Mouse (Mus musculus) heart, postnatal 0 days (tissue): Measurements from ENCODE around the gene Maml3. TPM values are rescaled to one million over a fixed set of nuclear protein-coding genes. Genes with fewer than 3 reads are reported as not detected.

Experiments
- ATAC-seq: fragments of 200-750 bp; cut with Nextera tagmentation; 2 replicates; pipeline ENCODE4 v1.8.0; 2017; ENCODE audit warnings: low read depth, moderate number of reproducible peaks, moderate library complexity; ENCODE audit not compliant: insufficient read depth
- DNase-seq: peaks from one replicate; pipeline ENCODE4 v3.0.0-alpha.2; 2016; ENCODE audit warnings: low spot score
- H3K27ac ChIP-seq: fragments of 300-500 bp; sonication (generic); 2 replicates; pipeline ENCODE4 v1.5.1; 2014; ENCODE audit warnings: low read depth, mild to moderate bottlenecking
- H3K27me3 ChIP-seq: fragments of 300-500 bp; sonication (generic); 2 replicates; pipeline ENCODE4 v1.6.1; 2014; ENCODE audit warnings: low read length, mixed read lengths; ENCODE audit not compliant: control insufficient read depth, insufficient read depth
- H3K36me3 ChIP-seq: fragments of 300-500 bp; sonication (generic); replicated peaks from 2 replicates; pipeline ENCODE4 v1.6.1; 2014; ENCODE audit warnings: low read length, mixed read lengths; ENCODE audit not compliant: control insufficient read depth, insufficient read depth
- H3K4me1 ChIP-seq: fragments of 300-500 bp; sonication (generic); 2 replicates; pipeline ENCODE4 v1.6.1; 2014; ENCODE audit warnings: antibody characterized with exemption; ENCODE audit not compliant: control insufficient read depth, insufficient read depth
- H3K4me2 ChIP-seq: fragments of 300-500 bp; sonication (generic); 2 replicates; pipeline ENCODE4 v1.6.1; 2014; ENCODE audit warnings: low read depth, mild to moderate bottlenecking, low read length, moderate library complexity
- H3K4me3 ChIP-seq: fragments of 300-500 bp; sonication (generic); 2 replicates; pipeline ENCODE4 v1.5.1; 2014; ENCODE audit warnings: low read depth, low read length
- H3K9ac ChIP-seq: fragments of 300-500 bp; sonication (generic); replicated peaks from 2 replicates; pipeline ENCODE4 v1.6.1; 2014; ENCODE audit warnings: low read depth, low read length, mixed read lengths
- H3K9me3 ChIP-seq: fragments of 300-500 bp; sonication (generic); replicated peaks from 2 replicates; pipeline ENCODE4 v1.6.1; 2016; ENCODE audit warnings: low read length; ENCODE audit not compliant: control insufficient read depth
- CTCF ChIP-seq: IDR thresholded peaks from 2 replicates; pipeline ENCODE4 v1.5.1; 2016; ENCODE audit warnings: antibody characterized with exemption, control low read depth, low read depth
- EP300 ChIP-seq: IDR thresholded peaks from 2 replicates; pipeline ENCODE4 v1.6.1; 2016; ENCODE audit warnings: antibody characterized with exemption, low read depth
- WGBS: fragments of 180-500 bp; shearing (Covaris S2); extraction: QIAGEN DNeasy Blood & Tissue Kit; methylation state at CpG from one replicate; pipeline ENCODE4 v1.1.7; 2014; 5-methylcytosine and 5-hydroxymethylcytosine counted together
- polyA plus RNA-seq: library from polyadenylated mRNA; unstranded; fragments of >200 nt; fragmentation: Nextera tagmentation; extraction: Ambion mirVana; gene quantifications from 2 replicates; pipeline ENCODE4 v1.2.1, GENCODE M21; 2015
- total RNA-seq: library from RNA; depleted of rRNA; stranded (reverse); fragments of >200 nt; gene quantifications from 2 replicates; pipeline ENCODE4 v1.2.3, GENCODE M21; 2014; ENCODE audit warnings: low replicate concordance

The Maml3 gene
- total and polyA plus RNA-seq, 2 experiments from 2014 or later, result 1.6 to 6.2 TPM

DNA sequence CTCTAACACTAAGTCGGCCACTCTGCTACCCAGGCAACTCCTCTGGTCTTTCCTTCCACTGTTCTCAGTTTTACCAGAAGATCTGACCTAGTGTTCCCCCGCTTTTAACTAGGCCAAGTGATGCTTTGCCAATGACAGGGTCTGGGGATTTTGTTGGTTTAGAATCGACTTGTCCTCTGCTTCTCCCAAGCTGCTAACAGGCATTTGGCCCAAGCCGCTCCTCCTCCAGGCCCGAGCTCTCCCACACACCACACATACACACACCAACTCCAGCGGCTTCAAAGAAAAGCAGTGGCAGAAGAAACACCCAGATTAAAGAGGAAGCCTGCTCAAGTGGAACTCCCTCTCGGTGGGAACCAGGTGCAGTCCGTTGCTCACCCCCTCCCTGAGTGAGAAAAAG lies 69.5 kb downstream of the Maml3 start:
- Histone ChIP-seq H3K9ac (no peak overlapping the region), H3K27me3 (no peaks in the 10 kb centered on the region), H3K4me2 (no peak overlapping the region), H3K4me3 (no peak overlapping the region), H3K27ac (peak overlapping the region; percentile 11; the same call in 1 of the 2 replicates), H3K36me3 (no peaks in the 10 kb centered on the region), H3K4me1 (peaks cover 5% of the 10 kb centered on the region), H3K9me3 (no peaks in the 10 kb centered on the region)
- ATAC-seq, result no peak
- WGBS, result 52% methylated on average over 8 of the region's 8 CpGs
- no peak for DNase-seq
- TF ChIP-seq CTCF (no peak), EP300 (no peak)

GRCm38 (mm10) chr3:52033857-52034588 lies 70.9 kb downstream of the Maml3 start:
- H3K4me3 ChIP-seq, result no peak overlapping the region
- H3K27me3 ChIP-seq, result no peaks in the 10 kb centered on the region
- H3K36me3 ChIP-seq, result no peaks in the 10 kb centered on the region
- 46% methylated on average over 14 of the region's 14 CpGs for WGBS
- no peak overlapping the region for H3K4me2 ChIP-seq
- H3K9me3 ChIP-seq, result no peaks in the 10 kb centered on the region
- no peak for TF ChIP-seq CTCF
- no peak for TF ChIP-seq EP300
- H3K9ac ChIP-seq, result no peak overlapping the region
- peaks cover 8% of the 10 kb centered on the region for H3K4me1 ChIP-seq
- ATAC-seq (no peak), DNase-seq (no peak)
- H3K27ac ChIP-seq, result no peak overlapping the region

DNA sequence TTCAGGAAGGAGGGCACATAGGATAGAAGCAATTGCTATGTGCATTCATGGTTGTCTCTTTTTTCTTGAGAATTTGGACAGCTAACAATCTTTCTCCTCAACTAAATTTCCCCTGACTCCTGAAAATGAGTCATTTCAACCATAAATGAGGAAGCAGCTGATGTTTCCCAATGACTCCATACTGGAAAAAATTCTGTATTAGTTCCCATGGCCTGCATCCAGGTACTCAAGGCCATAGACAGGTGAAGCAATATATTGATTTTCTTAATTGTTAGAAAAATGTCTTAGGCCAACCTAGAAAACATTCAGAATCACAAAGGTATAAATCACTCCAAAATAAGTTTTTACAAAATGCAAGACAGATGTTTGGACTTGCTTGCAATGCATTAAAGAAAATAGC lies 73.5 kb downstream of the Maml3 start:
- H3K4me3 ChIP-seq, result no peak overlapping the region
- H3K4me2 ChIP-seq, result no peak overlapping the region
- H3K27me3 ChIP-seq, result no peaks in the 10 kb centered on the region
- DNase-seq (no peak), ATAC-seq (no peak)
- H3K27ac ChIP-seq, result no peak overlapping the region
- no peaks in the 10 kb centered on the region for H3K9me3 ChIP-seq
- no peak overlapping the region for H3K9ac ChIP-seq
- TF ChIP-seq CTCF (no peak), EP300 (no peak)
- peaks cover 8% of the 10 kb centered on the region for H3K4me1 ChIP-seq
- no peaks in the 10 kb centered on the region for H3K36me3 ChIP-seq

- no peak for DNase-seq
- 34% methylated on average over 10 of the region's 10 CpGs for WGBS
- Histone ChIP-seq H3K4me2 (peak overlapping the region; percentile 64), H3K36me3 (no peaks in the 10 kb centered on the region), H3K27ac (0 out of 2 replicates have a peak overlapping the region, but pooled peaks have one; percentile 46), H3K9ac (peak overlapping the region; percentile 36), H3K9me3 (no peaks in the 10 kb centered on the region), H3K27me3 (no peaks in the 10 kb centered on the region), H3K4me3 (peak overlapping the region; percentile 46), H3K4me1 (peaks cover 8% of the 10 kb centered on the region)
- peak; percentile 61 for ATAC-seq
- TF ChIP-seq CTCF (peak; percentile 29; the same call in 1 of the 2 replicates), EP300 (no peak)
These were observed 74.8 kb downstream of the Maml3 start for GRCm38 (mm10) chr3:52030114-52030513.

- DNase-seq (no peak), ATAC-seq (peak; percentile 64; the same call in 1 of the 2 replicates)
- Histone ChIP-seq H3K4me3 (peak overlapping the region; percentile 46), H3K27me3 (no peaks in the 10 kb centered on the region), H3K4me1 (peaks cover 8% of the 10 kb centered on the region; the same call in 1 of the 2 replicates), H3K27ac (0 out of 2 replicates have a peak overlapping the region, but pooled peaks have one; percentile 46), H3K36me3 (no peaks in the 10 kb centered on the region), H3K9ac (peak overlapping the region; percentile 36), H3K4me2 (peak overlapping the region; percentile 64), H3K9me3 (no peaks in the 10 kb centered on the region)
- TF ChIP-seq EP300 (no peak), CTCF (no peak)
- WGBS, result 16% methylated on average over 12 of the region's 12 CpGs
These were observed 75.2 kb downstream of the Maml3 start for GRCm38 (mm10) chr3:52029661-52030081.
